Mouse (Mus musculus) mouse embryonic stem cell (cell line): ENCODE measurements around the gene Gm45337.
"Not testable (repeated sequence)": the region's sequence is repeated elsewhere in the genome, so short reads cannot be mapped to it uniquely, and the experiment has no call there.

Experiments used
- in situ Hi-C, 2 experiments: fragments of 300-500 bp; cut with MboI; formaldehyde crosslinking; loops; 1 replicate in 1 of 2; 3 replicates in 1 of 2; pipeline ENCODE4 v1.14.3; 2019 to 2020; ENCODE audit warnings: low sequenced_read_pairs in 2 of 2, low pct_unique_long_range_greater_than_20kb in 1 of 2, mixed read lengths in 1 of 2; ENCODE audit not compliant: unreplicated experiment in 1 of 2

Gm45337 gene

DNA sequence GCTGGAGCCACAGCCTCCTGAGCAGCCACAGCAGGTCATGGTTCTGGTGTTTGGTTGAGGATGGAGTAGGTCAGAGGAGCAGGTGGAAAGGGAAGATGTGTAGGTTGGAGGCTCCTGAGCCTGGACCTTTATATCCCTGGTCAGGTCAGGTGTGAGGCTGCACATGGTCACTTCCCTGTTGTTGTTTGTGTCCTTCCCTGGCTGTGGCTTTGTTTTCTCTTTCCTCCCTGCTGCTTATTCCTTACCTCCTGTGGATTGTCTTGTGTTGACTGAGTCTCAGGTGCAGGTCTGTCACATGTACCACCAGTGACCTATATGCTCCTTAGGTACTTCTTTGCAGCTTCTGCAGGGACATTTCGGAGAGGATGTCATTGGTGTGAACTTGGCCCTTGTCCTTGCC is at the start of gene Gm45337:
Gm45337 (minus strand) TSS at position 101 of the 400 bp plus-strand sequence.
- in situ Hi-C loops, result loop anchor here in 1 of 2 experiments (10.0 kb wide), 1 partner anchor 100 kb away; the partner anchor contains the start of gene Gm40460

DNA sequence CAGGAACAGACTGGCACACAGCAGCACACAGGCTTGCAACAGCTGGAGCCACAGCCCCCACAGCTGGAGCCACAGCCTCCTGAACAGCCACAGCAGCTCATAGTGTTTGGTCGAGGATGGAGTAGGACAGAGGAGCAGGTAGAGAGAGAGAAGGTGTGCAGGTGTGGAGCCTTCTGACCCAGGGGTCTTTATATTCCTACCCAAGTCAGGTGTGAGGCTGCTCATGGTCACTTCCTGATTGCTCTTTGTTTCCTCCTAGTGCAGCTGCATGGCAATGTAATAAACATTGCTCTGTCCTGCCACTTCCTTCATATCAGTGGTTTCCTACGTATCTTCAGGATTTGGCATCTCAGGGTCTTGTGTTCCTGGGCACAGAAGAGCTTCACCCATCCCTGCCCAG is 45.9 kb upstream of the Gm45337 start, which contains the start of gene Gm10153:
Gm10153 (minus strand) TSS at position 101 of the 400 bp plus-strand sequence.
- in situ Hi-C loops, result no loop called here

DNA sequence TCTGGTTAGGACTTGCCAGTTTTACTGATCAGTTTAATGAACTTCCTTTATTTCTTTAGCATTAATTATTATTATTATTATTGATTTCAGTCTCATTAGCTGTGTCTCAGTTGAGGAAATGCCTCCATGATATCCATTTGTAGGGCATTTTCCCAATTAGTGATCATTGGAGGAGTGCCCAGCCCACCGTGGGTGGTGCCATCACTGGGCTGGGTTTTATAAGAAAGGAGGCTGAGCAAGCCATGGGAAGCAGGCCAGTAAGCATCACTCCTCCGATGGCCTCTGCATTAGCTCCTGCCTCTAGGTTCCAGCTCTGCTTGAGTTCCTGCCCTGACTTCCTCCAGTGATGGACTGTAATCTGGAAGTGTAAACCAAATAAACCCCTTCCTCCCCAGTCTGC is 43.7 kb upstream of the Gm45337 start:
- in situ Hi-C loops, result no loop called here

DNA sequence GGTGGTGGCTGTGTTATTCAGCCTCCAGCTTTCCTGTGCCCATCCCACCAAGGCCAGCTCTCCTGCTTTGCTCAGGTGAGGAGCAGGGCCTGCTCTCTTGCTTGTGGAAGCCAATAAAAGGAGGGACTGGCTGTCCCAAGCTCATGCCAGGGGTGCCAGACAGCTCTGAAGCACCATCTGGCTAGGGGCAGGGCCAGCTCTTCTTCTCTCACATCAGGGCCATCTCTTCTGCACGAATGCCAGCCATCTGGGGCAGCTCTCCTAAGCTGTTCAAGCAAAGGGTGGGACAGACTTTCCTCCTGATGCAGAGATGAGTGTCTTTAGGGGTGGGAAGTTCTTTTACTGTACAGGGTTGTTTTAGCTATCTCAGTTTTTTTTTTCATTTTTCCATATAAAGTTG is 36.6 kb upstream of the Gm45337 start:
- in situ Hi-C loops, result no loop called here

DNA sequence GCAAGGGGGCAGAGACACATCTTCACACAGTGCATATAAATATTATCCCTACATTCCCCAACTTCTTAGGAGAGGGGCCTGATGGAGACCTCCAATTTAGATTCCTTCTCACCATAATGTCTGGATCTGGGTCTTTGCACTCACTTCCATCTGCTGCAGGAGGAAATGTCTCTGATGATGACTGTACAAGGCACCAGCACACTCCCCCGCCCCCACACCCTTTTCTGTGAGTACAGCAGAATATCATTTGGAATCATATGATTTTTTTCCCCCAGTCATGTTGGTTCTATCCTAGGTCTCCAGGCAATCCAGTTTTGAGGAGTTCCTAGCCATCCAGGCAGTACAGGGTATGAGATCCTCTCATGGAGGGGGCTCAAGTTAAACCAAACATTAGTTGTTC is 34.3 kb upstream of the Gm45337 start:
- in situ Hi-C loops, result no loop called here

DNA sequence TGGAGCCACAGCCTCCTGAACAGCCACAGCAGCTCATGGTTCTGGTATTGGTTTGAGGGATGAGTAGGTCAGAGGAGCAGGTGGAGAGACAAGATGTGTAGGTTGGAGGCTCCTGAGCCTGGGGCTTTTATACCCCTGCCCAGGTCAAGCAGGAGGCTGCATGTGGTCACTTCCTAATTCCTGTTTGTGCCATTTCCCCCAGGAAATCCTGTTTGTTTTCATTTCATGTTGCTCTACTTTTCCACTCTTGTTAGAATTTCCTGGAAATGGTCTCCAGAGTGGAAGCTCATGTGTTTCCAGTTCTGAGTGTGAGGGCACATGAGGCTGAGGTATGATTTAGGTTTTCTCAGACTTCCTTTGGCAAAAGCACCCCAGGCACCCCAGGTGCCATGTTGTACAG is 31.5 kb upstream of the Gm45337 start, which contains the start of gene Krtap5-2:
Krtap5-2 (minus strand) TSS at position 101 of the 400 bp plus-strand sequence.
- in situ Hi-C loops, result not testable (repeated sequence)

DNA sequence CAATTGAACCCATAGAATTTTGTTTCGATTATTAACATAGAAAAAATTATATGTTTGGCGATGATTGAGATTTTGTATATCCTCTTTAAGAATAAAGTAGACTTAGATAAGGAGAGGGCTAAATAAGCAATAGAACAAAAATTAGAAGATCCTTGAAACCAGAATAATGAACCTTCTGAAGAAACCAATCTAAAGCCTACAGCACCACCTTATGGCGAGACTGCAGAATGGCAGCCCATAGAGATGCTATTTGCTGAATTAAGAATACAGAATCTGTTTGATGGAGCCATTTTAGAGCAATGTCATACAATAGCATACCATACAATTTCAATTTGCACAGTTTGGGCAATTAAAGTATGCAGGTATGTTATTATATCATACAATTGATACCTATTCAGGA is 25.4 kb upstream of the Gm45337 start:
- in situ Hi-C loops, result no loop called here

DNA sequence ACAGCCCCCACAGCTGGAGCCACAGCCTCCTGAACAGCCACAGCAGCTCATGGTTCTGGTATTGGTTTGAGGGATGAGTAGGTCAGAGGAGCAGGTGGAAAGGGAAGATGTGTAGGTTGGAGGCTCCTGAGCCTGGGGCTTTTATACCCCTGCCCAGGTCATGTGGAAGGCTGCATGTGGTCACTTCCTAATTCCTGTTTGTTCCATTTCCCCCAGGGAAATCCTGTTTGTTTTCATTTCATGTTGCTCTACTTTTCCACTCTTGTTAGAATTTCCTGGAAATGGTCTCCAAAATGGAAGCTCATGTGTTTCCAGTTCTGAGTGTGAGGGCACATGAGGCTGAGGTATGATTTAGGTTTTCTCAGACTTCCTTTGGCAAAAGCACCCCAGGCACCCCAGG is 21.2 kb upstream of the Gm45337 start, which contains the start of gene Gm4553:
Gm4553 (minus strand) TSS at position 101 of the 400 bp plus-strand sequence.
- in situ Hi-C loops, result not testable (repeated sequence)

DNA sequence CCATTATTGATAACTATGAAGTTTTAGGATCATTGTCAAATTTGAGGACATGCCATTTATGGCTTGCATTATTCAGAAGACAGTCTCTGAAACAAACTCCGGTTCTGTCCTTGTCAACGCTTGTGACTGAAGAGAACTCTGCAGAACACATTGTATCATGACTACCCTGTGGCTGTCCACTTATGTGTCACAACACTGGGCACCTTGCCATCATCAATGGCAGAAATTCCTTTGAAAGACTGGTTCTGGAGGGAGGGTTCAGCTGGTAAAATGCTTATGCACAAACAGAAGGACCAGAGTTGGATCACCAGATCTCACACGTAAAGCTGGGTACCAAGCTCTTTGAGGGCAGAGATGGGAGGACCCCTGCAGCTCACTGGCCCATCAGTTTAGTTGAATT is 15.0 kb upstream of the Gm45337 start:
- in situ Hi-C loops, result no loop called here

DNA sequence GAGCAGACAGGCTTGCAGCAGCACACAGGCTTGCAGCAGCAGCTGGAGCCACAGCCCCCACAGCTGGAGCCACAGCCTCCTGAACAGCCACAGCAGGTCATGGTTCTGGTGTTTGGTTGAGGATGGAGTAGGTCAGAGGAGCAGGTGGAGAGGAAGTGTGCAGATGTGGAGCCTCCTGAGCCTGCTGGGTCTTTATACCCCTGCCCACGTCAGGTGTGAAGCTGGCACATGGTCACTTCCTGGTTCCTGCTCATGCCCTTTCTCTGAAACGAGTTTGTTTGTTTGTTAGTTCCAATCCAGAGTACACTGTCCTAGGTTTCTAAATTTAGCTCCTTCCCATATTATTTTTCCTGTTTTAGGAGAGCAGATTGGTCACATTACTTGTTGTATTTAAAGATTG is 12.6 kb upstream of the Gm45337 start, which contains the start of gene Gm29735:
Gm29735 (minus strand) TSS at position 101 of the 400 bp plus-strand sequence.
- in situ Hi-C loops, result not testable (repeated sequence)

DNA sequence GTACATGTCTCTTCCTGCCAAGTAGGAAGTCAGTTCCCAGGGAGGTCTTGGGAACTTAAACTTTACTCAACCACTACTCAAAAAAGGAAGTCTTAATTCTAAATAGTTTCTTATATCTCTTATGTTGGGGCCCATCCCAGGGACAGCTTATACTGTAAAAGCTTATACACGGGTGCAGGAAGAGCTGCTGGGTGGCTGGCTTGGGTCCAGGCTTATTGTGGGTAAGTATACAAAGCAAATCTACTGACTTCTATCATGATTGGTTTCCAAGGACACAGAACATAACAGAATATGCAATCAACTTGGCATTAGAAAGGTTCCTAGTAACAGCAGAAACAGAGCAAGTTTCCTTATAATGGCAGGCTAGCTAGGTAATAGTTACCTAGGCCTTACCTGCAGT is 10.9 kb upstream of the Gm45337 start:
- in situ Hi-C loops, result no loop called here

DNA sequence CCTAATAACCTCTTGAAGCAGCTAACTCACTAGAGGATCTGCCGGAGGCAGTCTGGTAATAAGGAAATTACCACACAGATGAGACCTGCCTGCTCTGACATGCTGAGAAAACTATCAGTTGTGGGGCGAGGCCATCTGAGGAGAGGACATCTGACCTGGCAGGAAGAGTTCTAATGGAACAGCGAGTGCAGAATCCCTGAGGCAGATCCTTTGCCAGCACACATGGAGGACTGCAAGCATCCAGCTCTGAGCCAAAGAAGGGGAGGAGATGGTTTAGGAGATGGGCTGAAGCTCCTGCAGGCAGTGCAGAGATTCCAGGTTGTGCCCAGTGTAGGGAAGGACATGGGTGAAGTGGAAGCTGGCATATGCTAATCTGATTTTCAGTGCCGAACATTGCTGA is 7.8 kb upstream of the Gm45337 start:
- in situ Hi-C loops, result no loop called here

DNA sequence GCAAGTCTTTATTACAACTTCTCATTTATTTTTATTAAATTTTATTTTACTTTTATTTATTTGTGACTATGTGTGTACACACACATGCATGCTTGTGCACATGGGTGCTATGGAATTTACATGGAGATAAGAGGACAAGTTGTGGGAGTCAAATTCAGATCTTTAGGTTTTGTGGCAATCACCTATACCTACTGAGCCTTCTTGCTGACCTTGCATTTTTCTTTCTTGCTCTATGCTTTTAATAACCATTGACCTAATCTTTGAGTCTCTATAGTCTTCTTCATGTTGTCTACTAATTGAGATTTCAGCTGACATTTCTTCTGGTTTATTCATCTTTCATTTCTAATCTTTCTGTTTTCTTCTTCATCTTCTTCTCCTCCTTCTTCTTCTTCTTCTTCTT is 4.2 kb upstream of the Gm45337 start:
- in situ Hi-C loops, result loop anchor here (5.0 to 10.0 kb wide), 2 partner anchors 96 to 99 kb away; partner anchors contain the start of gene Gm40460 (in 1 of the 2)

DNA sequence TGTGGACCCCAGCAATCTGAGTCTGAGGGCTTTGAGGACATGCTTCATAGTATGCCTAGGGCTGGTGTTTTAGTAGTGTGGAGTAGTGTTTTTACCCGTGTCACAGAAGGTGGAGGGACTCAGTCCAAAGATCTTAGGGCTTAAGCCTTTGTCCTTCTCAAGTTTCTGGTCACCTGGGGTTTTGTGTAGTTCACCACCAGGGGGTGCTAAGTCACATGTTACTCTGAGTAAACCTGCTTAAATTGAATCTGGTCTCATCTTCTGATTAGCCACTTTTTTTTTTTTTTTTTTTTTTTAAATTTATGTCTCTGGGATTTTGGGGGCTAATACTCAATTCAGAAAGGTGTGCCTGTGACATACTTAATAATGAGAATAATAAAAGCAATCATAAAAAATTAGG is 1.6 kb upstream of the Gm45337 start:
- in situ Hi-C loops, result loop anchor here (5.0 to 10.0 kb wide), 2 partner anchors 99 to 101 kb away; partner anchors contain the start of gene Gm40460 (in 1 of the 2)

DNA sequence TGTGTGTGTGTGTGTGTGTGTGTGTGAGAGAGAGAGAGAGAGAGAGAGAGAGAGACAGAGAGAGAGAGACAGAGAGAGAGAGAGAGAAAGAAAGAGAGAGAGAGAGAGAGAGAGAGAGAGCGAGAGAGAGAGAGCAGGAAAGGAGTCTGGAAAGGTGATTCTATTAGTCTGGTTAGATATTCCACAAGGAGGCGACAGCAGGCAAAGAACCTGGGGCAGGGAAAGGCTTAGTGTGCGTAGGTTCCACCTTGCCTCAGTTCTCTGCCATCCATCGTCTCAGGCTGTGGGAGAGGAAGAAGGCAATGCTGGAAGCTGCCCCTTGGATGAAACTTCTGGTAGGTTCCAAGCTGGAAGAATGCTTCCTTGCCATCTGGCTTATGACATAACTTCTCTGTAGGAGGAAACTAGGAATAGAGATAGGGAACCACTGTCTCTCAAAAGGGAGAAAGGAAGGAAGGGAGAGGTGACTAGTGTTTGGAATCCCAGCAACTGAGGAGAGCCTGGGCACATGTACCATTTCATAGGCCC is 1.1 kb upstream of the Gm45337 start:
- in situ Hi-C loops, result loop anchor here (5.0 to 10.0 kb wide), 2 partner anchors 99 to 102 kb away; partner anchors contain the start of gene Gm40460 (in 1 of the 2)

DNA sequence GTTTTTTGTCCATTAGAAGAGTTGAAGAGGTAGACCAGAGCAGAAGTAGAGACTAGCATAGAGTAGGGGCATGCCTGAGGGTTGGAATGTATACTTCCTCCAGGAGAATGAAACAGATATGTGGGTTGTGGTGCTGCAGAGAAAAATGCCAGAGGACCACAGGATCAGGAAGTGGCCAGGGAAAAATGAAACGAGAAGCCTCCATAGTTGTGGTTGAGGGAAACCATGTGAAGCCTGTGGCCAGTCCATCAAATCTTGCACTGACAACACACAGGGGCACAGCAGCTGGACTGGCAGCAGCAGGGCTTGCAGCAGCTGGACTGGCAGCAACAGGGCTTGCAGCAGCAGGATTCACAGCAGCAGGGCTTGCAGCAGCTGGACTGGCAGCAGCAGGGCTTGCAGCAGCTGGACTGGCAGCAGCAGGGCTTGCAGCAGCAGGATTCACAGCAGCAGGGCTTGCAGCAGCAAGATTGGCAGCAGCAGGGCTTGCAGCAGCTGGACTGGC is 849 bp downstream of the Gm45337 start:
- in situ Hi-C loops, result loop anchor here in 1 of 2 experiments (10.0 kb wide), 1 partner anchor 101 kb away; the partner anchor contains the start of gene Gm40460

DNA sequence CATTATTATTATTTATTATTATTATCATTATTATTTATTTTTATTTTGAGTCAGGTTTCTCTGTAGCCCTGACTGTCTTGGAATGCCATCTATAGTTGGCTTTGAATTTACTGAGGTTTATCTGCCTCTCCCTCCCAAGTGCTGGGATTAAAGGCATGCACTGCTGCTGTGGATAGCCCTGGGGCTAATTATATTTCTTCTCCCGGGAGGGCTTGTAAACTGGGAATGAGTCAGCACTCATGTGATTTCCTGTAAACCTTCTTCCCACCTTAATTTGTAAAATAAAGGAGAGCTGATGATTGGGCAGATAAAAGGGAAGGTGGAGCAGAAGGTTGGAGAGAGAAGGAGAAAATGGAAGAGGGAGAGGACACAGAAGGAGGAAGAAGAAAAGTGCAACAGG is 3.7 kb downstream of the Gm45337 start:
- in situ Hi-C loops, result loop anchor here in 1 of 2 experiments (10.0 kb wide), 1 partner anchor 104 kb away; the partner anchor contains the start of gene Gm40460

DNA sequence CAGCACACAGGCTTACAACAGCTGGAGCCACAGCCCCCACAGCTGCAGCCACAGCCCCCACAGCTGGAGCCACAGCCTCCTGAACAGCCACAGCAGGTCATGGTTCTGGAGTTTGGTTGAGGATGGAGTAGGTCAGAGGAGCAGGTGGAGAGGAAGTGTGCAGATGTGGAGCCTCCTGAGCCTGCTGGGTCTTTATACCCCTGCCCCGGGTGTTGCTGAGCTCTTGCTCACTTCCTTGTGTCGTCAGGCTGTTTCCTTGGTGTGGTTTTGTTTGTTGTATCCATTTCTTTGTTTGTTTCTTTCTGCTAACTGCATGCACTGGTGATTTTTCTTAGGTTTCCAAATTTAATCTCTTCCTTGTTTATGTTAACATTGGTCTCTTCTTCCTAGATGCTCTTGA is 8.5 kb downstream of the Gm45337 start, which contains the start of gene Gm39115:
Gm39115 (minus strand) TSS at position 101 of the 400 bp plus-strand sequence.
- in situ Hi-C loops, result not testable (repeated sequence)

DNA sequence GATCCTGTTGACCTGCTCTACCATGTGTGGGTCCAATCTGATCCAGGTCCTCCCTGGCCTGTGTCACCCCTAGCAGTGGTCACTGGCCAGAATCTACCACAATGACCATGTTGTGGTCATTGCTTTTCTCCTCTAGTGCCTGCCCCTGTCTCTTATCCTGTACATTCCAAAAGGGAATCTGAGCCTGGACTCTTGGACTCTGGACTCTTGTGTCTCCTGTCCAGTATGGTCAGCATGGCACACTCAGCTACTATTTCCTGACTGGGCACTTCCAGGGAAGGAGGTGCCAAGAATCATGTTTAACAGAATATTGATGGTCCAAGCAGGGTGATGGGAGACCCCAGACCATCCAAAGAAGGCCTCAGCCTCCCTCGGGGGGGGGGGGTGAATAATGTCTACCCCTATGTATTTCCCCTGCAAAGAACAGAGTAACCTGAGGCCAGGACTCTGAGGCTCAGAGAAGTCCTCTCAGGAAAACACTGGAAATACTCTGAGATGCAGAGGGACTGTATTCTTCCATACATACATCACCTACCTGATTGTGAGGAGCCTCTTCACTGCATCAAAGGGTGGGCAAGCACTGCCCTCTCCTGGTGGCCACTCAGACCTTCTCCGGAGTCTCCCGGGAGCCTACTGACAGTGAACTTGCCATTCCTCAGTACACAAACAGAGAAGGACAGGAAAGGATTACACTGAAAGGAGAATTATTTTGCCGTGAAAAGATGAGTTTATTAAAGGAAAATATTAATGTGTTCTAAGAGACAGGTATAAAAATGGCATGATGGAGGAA is 10.0 kb downstream of the Gm45337 start:
- in situ Hi-C loops, result no loop called here
